Mouse (Mus musculus) urinary bladder, adult 18-20 months (tissue): ENCODE data around the gene Mecom.

Source experiments
- DNase-seq, 2 experiments: peaks; one replicate each; pipeline ENCODE4 v3.0.0; 2022; ENCODE audit warnings: low spot score in 2 of 2, mixed read lengths in 2 of 2

Gene Mecom

DNA sequence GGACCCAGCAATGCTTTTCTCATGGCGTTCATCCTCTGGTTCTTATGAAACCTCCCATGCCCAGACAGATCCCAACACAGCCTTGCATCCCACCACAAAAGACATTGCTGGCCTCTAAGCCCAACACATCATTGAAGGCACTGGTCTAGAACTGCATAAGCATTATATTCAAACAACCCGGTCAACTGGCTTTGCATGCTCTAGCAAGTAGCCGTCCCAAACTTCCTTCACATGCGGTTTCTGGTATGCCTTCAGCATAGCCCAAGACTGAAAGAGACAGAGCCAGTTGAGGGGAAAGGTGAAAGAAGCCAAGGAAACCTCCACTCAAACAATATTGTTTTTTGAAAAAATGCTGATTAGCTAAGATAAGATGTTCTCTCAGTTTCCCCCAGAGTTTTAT, 397.7 kb downstream of the Mecom start:
- DNase-seq, result peak in 1 of 2 experiments; percentile 62

DNA sequence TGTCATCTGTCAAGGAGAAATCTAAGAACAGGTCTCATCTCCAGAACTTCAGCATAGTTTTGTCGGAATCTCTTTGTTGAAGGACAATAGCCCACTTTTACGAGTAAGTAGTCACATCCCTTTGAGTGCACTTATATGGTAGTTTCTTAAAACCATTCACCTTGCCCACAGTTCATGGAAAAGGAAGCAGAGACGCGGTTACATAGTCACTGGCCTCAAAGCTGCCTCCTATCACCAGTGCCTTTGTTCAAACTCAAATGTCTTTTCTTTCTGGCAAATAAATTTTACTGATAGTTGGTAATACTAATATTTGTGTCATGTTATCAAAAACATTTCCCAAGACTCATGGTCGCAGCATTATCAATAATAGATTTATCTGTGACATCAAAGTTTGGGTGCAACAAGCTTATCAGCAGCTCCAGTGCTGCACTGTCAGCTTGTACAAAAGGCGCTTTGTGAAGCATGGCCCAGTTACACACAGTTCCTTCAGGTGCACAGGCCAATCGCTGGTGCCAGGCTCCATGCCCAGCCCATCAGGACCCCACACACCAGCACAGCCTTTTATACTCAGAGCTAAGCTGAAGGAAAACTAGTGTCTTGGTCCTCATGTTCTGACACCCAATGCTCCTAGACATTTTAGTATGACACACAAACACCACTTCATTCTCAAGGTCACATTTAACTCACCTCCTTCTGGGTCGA, 399.3 kb downstream of the Mecom start:
- DNase-seq, result no peak

- DNase-seq, result no peak
These were observed 402.8 kb downstream of the Mecom start for GRCm38 (mm10) chr3:30145051-30145450.

GRCm38 (mm10) chr3:30143961-30144411, 403.8 kb downstream of the Mecom start:
- no peak for DNase-seq

GRCm38 (mm10) chr3:30143440-30143839, 404.4 kb downstream of the Mecom start:
- no peak for DNase-seq

GRCm38 (mm10) chr3:30140349-30140748, 407.5 kb downstream of the Mecom start:
- DNase-seq, result no peak

- no peak for DNase-seq
These were observed 408.1 kb downstream of the Mecom start for GRCm38 (mm10) chr3:30139678-30140077.

GRCm38 (mm10) chr3:30138588-30138987, 409.2 kb downstream of the Mecom start:
- DNase-seq, result no peak

GRCm38 (mm10) chr3:30135857-30136256, 412.0 kb downstream of the Mecom start:
- DNase-seq, result no peak

GRCm38 (mm10) chr3:30135119-30135518, 412.7 kb downstream of the Mecom start:
- no peak for DNase-seq

DNA sequence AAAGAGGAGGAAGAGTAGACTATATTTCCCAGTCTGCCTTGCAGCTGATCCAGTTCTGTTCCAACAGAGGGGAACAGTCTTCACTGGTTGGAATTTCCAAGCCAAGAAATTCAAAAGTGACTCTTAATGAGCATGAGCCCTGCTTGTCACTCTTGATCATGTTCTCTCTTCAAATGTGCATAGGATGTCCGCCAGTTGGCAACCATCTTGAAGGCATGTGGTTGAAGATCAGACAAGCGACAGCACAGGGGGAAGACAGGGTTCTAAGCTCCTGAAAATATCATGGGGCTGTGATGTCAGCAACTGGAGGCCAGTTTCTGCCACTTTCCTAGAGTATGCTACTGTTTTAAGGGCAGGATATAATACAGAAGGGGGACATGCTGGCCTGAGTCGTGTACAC, 414.8 kb downstream of the Mecom start:
- no peak for DNase-seq

DNA sequence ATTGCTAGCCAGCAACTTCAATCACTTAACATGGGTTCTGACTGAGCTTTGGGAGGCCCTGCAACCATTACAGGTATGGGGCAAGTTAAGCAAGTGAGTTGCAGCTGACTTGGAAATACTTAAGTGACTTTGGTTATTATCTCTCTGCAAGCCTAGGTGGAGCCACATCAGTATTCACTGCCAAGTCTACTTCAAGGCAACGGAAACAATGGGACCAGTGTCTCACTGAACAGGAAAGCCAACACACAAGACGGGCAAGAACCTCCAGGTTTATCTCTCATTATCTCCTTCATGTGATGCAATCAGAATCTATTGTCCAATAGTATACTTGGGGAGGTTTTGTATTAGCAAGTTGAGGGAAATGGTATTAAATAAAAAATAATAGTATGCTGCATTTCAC, 415.4 kb downstream of the Mecom start:
- DNase-seq, result no peak

GRCm38 (mm10) chr3:30130495-30130894, 417.3 kb downstream of the Mecom start:
- DNase-seq, result no peak

- no peak for DNase-seq
These were observed 425.2 kb downstream of the Mecom start for GRCm38 (mm10) chr3:30122618-30123017.

- DNase-seq, result no peak
These were observed 426.9 kb downstream of the Mecom start for GRCm38 (mm10) chr3:30120790-30121512.

DNA sequence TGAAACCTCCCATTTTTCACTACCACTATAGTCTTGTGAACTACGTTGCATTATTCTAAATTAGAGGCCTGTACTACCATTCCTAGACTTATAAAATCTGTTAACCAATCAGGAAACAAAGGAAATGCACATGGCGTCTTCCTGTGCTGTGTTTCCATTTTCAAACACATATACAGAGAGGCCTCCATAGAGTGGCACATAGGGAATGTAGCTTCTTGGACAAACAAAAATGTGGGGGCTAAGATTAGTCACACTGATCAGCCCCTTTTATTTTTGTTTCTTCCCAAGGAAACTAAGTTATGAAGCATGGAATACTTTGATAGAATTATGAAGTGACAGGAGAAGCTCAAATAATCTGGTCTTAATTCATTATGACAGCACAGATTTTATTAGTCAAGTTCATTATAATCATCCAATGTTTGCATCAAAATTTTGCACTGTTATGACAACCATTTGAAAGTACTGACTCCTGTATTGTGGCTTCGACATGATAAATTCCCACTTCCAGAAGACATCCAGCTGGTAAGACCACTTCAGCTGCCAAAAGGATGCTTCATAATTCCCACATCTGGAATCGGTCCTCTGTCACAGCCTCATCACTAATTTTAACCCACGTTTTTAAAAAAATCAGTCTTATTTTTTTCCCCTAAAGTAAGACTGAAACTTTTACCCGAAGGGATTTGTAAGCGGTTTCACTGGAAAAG, 429.1 kb downstream of the Mecom start:
- DNase-seq, result no peak

DNA sequence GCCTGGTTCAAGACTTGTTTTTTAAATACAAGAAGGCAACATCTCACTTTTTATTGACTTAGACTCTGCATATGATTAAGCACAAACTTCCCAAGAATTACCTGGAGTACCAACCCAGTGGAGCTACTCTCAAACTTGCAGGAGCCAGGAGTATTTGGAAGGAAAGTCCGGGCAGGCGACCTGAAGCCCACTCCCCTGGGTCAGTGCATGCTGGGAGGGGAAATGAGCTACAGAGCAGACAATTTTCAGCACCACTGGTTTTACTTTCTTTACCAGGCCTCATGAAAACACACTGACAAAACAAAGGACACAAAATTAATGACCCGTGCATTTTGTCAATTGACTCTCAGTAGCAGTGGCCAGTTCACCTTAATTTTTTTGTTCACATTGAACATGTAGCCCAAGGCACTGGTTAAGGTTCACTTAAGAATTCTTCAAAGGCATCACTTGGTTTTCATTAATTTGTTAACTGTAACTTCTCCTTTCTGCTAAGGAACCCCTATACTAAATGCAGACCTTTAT, 434.5 kb downstream of the Mecom start:
- DNase-seq, result no peak

DNA sequence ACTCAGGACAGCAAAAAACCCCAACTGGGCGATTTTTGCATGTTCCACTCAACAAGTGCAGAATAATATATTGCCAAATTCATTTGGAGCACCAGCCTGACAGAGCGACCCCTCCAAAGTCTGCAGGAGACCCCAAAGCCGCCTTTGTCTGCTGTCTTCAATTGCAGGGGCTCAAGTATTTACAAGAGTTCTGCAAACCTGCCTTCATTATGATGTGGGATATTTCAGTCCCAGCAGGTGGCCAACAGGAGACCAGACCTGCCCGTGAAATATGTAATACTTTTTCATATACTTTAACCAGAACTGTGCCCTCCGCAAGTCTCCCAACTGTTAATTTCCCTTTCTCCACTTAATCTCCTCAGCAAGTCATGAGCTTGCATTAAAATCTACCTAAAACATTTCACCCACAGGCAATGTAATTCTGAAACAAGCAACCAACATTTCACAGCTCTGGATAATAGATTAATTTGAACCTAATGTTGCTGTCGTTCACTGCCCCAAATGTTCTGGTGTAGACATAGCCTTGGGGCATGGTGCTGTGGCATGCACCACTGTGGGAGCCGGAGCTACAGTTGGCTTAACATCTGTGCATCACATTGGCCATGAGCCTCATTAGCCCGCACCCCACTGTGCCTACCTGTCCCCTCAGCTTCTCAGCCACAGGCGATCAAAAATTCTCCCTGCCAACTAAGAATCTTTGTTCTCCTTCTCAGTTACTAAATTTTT, 439.7 kb downstream of the Mecom start:
- DNase-seq, result no peak

GRCm38 (mm10) chr3:30106481-30106880, 441.3 kb downstream of the Mecom start:
- no peak for DNase-seq

- DNase-seq, result no peak
These were observed 441.9 kb downstream of the Mecom start for GRCm38 (mm10) chr3:30105859-30106258.

GRCm38 (mm10) chr3:30105194-30105823, 442.5 kb downstream of the Mecom start:
- no peak for DNase-seq
